Mouse (Mus musculus) effector memory CD4-positive, alpha-beta T cell, adult 5 months (primary cell): ENCODE data around the gene Atp5c1. TPM values are rescaled to one million over a fixed set of nuclear protein-coding genes. Genes with fewer than 3 reads are reported as not detected.

Source experiments
- polyA plus RNA-seq: library from polyadenylated mRNA; unstranded; fragments of 100-300 nt; shearing (Covaris generic); gene quantifications from one replicate; pipeline ENCODE4 v1.2.1, GENCODE M21; 2017

The Atp5c1 gene
- 316 TPM for polyA plus RNA-seq

GRCm38 (mm10) chr2:10080310-10081010 lies at the start of gene Atp5c1, which contains the start of gene Kin:
Gene Atp5c1, minus strand, starts transcription at chr2:10080510.
Gene Kin, plus strand, starts transcription at chr2:10080593.

GRCm38 (mm10) chr2:10048461-10048860 lies 31.8 kb downstream of the Atp5c1 start, which contains the start of gene Taf3:
Gene Taf3, minus strand, starts transcription at chr2:10048596.

Other genes with a start within 250 kb of the Atp5c1 start
- not detected for gene 4930412O13Rik, start 199.3 kb downstream of the Atp5c1 start, polyA plus RNA-seq
- not detected for gene 9230102O04Rik, start 191.0 kb downstream of the Atp5c1 start, polyA plus RNA-seq
- 60.0 TPM for gene Gata3, start 190.5 kb downstream of the Atp5c1 start, polyA plus RNA-seq
- 25.4 TPM for gene Taf3, start 31.9 kb downstream of the Atp5c1 start, polyA plus RNA-seq
- 51.1 TPM for gene Kin, start 83 bp upstream of the Atp5c1 start, polyA plus RNA-seq
- gene Itih2, start 50.9 kb upstream of the Atp5c1 start, polyA plus RNA-seq = not detected
- gene Itih5, start 73.1 kb upstream of the Atp5c1 start, polyA plus RNA-seq = 0.87 TPM